Mouse (Mus musculus): ENCODE measurements at regions not wholly inside any gene's neighbourhood (a gene's known extent, or its start where the extent isn't known, plus 50 kb on each side); places are given as distances from the start of the nearest gene placed in this dataset.
"Not testable (repeated sequence)": the region's sequence is repeated elsewhere in the genome, so short reads cannot be mapped to it uniquely, and the experiment has no call there.

DNA sequence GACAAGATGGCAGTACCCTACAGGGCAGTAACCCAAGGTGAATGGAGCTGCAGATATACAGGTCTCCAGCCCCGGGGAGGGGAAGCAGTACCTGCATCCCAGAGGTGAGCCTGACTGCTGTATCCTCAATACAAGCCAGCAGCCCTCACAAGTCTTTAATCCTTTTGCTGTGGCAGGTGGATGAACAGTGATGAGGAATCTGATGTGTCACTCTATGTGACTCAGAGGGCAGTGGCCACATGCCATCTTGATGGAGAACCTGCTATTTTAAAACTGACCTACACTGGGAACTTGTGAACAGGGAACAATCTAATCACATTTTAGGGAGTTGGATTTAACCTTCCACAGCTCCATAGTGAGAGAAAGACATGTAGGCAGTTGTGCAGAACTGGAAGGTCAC, 251.7 kb upstream of the Crbn start:
- ATAC-seq (replicated peaks): no peak
- Histone ChIP-seq H3K4me2 (no peak overlapping the region), H3K4me3 (no peak overlapping the region), H3K27ac (no peak overlapping the region), H3K4me1 (no peaks in the 10 kb centered on the region), H3K9ac (no peak overlapping the region), H3K9me3 (no peaks in the 10 kb centered on the region), H3K36me3 (replicated peaks) (no peaks in the 10 kb centered on the region), H3K27me3 (replicated peaks) (no peaks in the 10 kb centered on the region)
- 87% methylated on average over 1 of the region's 1 CpGs for WGBS

DNA sequence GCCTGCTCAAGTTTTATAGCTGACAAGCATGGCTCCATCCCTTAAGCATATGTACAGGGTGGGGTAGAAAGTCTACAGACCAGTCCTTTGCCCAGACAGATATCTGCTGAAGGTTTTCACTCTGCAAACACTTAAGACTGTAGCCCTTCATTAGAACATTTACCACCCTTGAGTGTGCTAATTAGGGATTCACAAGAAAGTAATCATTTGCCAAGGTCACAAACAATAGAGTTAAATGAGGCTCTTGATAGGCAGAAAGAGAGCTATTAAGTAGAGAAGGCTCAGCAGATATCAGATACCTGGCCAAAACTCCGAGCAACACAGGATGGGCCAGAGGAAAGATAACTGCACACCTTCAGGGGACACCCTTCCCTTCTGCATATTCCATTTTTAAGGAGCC, 252.3 kb upstream of the Crbn start:
- WGBS: 72% methylated on average over 1 of the region's 1 CpGs
- ATAC-seq (replicated peaks): no peak
- Histone ChIP-seq H3K9ac (no peak overlapping the region), H3K4me2 (no peak overlapping the region), H3K27me3 (replicated peaks) (no peaks in the 10 kb centered on the region), H3K27ac (no peak overlapping the region), H3K4me3 (no peak overlapping the region), H3K36me3 (replicated peaks) (no peaks in the 10 kb centered on the region), H3K9me3 (no peaks in the 10 kb centered on the region), H3K4me1 (no peaks in the 10 kb centered on the region)

DNA sequence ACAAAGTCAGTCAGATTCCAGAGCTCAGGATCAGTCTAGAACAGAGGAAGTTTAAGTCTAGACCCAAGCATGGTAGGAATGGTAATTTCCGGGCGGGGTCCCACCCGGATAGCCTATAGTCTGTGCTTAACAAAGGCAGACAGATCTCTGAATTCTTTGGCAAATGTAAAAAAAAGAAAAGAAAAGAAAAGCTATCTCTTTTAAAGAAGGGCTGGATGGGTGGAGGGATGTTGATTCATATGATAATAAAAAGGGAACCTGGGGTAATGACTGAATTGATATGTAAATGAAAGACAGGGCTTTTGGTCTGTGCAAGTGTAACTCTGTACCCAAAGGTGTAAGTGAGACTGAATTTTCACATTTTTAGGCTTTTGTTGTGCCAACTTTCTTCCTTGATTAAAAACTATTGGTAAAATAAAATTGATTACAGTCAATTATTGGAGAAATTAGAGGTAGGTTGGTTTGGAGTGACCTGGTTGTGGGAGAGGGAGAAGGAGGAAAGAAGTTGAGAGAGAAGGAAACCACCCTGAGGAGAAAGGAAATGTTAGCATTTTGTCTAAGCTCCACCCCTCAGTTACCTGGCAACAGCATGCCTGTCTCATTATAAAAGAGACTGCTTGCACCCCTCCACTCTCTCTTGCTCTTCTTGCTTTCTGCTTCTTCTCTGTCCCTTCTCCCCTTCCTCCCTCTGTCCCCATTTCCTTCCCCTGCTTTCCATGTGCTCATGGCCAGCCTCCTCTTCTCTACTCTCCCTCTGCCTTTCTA, 259.3 kb upstream of the Crbn start:
- H3K36me3 ChIP-seq (replicated peaks): no peaks in the 10 kb centered on the region
- no peak overlapping the region for H3K4me3 ChIP-seq
- 68% methylated on average over 3 of the region's 3 CpGs for WGBS
- no peak for ATAC-seq (replicated peaks)
- no peaks in the 10 kb centered on the region for H3K27me3 ChIP-seq (replicated peaks)
- no peaks in the 10 kb centered on the region for H3K9me3 ChIP-seq
- H3K4me2 ChIP-seq: no peak overlapping the region
- H3K27ac ChIP-seq: no peak overlapping the region
- no peaks in the 10 kb centered on the region for H3K4me1 ChIP-seq
- no peak overlapping the region for H3K9ac ChIP-seq

DNA sequence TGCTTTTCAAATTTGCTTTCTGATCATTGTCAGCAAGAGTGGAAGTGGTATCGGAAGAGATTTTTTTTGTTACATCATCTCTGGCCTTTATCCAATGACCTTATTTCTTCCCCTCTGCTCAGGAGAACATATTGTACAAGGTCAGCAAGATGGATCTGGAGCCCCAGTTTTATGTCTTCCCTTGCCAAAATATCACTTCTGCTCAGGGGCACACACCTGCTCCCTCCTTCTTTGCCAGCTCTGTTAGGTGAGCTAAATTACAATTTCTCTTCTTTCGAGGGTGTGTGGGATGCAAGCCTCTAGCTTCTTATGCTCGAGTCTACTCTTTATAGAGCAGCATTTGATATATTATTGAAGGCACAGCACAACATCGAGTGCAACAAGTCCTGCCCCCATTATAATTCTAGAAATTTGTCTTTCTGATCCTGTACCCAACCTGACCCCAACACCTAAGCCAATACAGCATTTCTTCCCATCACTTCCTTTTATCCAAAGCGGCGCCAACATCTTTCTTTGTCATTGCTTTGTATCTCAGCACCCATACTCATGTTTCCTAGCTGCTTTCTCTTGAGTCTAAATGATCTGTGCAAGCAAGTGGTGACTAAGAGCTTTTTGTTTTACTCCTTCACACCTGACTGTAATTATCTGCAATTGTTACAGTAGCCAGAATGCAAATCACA, 263.1 kb upstream of the Crbn start:
- ATAC-seq (replicated peaks): no peak
- Histone ChIP-seq H3K27ac (no peak overlapping the region), H3K9ac (no peak overlapping the region), H3K27me3 (replicated peaks) (no peaks in the 10 kb centered on the region), H3K4me3 (no peak overlapping the region), H3K36me3 (replicated peaks) (no peaks in the 10 kb centered on the region), H3K4me2 (no peak overlapping the region), H3K9me3 (no peaks in the 10 kb centered on the region), H3K4me1 (no peaks in the 10 kb centered on the region)
- 92% methylated on average over 6 of the region's 6 CpGs for WGBS

DNA sequence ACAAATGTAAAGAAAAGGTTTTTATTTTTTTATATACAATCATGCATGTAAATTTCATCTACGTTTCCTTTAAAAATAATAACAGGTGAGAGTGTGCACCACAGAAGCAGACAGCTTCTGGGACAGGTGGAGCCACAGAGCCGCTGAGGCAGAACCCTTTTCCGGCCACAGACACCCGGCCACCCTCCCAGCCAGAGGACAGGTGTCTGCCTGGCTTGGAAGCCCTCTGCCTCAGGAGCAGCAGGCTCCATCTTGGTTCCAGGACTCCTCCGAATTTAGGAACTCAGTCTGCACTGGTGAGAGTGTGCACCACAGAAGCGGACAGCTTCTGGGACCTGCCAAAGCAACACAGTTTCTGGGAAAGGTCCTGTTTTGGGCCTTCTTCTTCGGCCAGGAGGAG, 270.6 kb upstream of the Crbn start:
- 85% methylated on average over 7 of the region's 7 CpGs for WGBS
- H3K27me3 ChIP-seq (replicated peaks): no peaks in the 10 kb centered on the region
- H3K4me3 ChIP-seq: no peak overlapping the region
- no peak overlapping the region for H3K4me2 ChIP-seq
- H3K4me1 ChIP-seq: no peaks in the 10 kb centered on the region
- no peaks in the 10 kb centered on the region for H3K36me3 ChIP-seq (replicated peaks)
- H3K27ac ChIP-seq: no peak overlapping the region
- H3K9ac ChIP-seq: no peak overlapping the region
- ATAC-seq (replicated peaks): no peak
- no peaks in the 10 kb centered on the region for H3K9me3 ChIP-seq

DNA sequence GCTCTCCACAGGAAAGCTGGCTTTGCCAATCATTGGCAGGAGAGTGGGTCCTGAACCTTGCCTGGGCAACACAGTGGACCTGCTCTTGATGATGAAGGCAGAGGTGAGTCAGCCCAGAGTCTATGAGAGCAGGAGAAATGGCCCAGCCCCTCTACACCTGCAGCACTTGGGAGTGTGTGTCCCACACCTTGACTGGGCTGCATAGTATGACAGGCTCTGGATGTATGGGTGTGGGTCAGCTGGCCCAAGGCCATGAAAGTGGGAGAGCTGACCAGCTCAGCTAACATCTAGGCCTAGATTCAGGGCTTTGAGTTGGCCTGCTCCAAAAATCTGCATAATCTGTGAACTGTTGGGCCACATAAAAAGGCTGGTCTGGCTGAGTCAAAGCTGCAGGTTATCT, 292.7 kb upstream of the Crbn start:
- H3K9ac ChIP-seq: no peak overlapping the region
- H3K9me3 ChIP-seq: no peaks in the 10 kb centered on the region
- ATAC-seq (replicated peaks): no peak
- H3K36me3 ChIP-seq (replicated peaks): no peaks in the 10 kb centered on the region
- no peak overlapping the region for H3K4me2 ChIP-seq
- no peak overlapping the region for H3K27ac ChIP-seq
- no peaks in the 10 kb centered on the region for H3K4me1 ChIP-seq
- H3K4me3 ChIP-seq: no peak overlapping the region
- H3K27me3 ChIP-seq (replicated peaks): no peaks in the 10 kb centered on the region

DNA sequence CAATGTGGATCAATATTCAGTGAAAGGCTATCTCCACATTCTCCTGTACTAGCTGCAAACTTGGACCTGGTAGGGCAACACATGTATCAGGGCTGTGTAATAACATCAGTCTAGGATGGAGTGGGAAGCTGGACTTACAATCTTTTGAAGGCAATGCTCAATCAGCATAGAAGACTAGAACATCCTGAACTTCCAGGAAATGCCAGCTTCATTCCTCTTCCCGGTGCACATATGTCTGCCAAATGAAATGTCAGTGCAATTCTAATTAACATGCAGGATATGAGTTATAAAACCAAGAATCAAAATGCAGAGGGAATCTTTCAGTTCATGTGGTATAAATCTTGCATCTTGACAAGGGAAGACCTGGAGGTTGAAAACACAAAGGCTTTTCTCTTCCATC, 328.8 kb upstream of the Crbn start:
- H3K27me3 ChIP-seq (replicated peaks): no peaks in the 10 kb centered on the region
- H3K9ac ChIP-seq: no peak overlapping the region
- WGBS: 89% methylated on average over 1 of the region's 1 CpGs
- no peak overlapping the region for H3K27ac ChIP-seq
- no peak for ATAC-seq (replicated peaks)
- H3K4me3 ChIP-seq: no peak overlapping the region
- no peak overlapping the region for H3K4me2 ChIP-seq
- no peaks in the 10 kb centered on the region for H3K9me3 ChIP-seq
- no peaks in the 10 kb centered on the region for H3K4me1 ChIP-seq
- no peaks in the 10 kb centered on the region for H3K36me3 ChIP-seq (replicated peaks)

DNA sequence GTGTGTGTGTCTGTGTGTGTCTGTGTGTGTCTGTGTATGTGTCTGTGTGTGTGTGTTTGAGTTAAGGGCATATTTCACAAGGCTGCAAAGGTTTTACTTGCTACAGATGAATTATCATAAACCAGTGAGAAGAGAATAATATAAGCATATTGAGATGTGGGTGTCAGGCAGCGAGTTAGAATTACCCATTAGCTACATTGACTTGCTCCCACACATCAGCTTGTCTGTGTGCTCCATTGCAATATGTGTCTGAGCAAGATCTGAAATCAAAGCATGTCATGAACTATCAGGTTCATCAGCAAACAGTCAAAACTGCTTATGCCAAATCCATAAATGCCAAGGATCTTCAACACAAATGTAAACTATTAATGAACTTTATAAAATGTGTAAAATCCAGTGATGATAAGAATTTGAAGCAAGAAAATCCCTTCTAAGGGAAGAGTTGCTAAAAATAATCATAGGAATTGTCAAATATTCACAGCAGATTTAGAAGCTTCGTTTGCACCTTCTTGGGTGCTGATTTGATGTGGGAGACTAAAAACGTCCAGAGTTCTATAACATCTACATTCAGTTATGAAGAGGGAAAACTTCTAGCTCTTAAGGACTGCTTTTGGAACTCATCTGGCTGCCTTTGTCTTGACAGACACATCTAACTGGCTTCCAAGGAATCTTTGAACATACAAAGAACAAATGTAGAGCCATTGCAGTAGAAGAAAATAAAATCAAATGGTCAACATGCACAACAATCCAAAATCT, 361.7 kb upstream of the Lrrn1 start:
- no peak overlapping the region for H3K27ac ChIP-seq
- H3K4me2 ChIP-seq: no peak overlapping the region
- WGBS: 75% methylated on average over 3 of the region's 3 CpGs
- H3K27me3 ChIP-seq (replicated peaks): no peaks in the 10 kb centered on the region
- no peak for ATAC-seq (replicated peaks)
- H3K9ac ChIP-seq: no peak overlapping the region
- H3K9me3 ChIP-seq: no peaks in the 10 kb centered on the region
- no peaks in the 10 kb centered on the region for H3K4me1 ChIP-seq
- no peak overlapping the region for H3K4me3 ChIP-seq
- no peaks in the 10 kb centered on the region for H3K36me3 ChIP-seq (replicated peaks)

DNA sequence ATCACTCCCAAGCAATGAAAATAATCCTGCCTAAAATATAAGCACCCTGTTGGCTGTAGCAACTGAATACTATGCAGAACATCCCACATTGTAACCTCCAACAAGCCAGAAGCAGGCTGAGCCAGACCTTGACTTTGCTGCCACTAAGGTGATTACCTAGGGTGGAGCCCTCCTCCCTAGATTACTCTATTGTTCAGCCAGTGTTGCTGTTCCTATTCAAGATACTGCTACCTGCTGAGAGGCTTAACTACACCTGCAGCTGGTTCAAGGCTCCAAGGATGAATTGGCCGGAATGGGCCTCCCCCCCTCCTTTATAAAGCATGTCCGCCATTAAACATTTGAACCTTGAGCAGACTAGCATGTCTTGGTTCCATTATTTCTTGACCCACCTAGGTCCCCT, 311.3 kb upstream of the Lrrn1 start:
- no peaks in the 10 kb centered on the region for H3K4me1 ChIP-seq
- H3K9ac ChIP-seq: no peak overlapping the region
- no peaks in the 10 kb centered on the region for H3K36me3 ChIP-seq (replicated peaks)
- no peaks in the 10 kb centered on the region for H3K27me3 ChIP-seq (replicated peaks)
- H3K4me2 ChIP-seq: no peak overlapping the region
- H3K9me3 ChIP-seq: no peaks in the 10 kb centered on the region
- no peak overlapping the region for H3K4me3 ChIP-seq
- 64% methylated on average over 2 of the region's 2 CpGs for WGBS
- no peak overlapping the region for H3K27ac ChIP-seq
- ATAC-seq (replicated peaks): no peak

DNA sequence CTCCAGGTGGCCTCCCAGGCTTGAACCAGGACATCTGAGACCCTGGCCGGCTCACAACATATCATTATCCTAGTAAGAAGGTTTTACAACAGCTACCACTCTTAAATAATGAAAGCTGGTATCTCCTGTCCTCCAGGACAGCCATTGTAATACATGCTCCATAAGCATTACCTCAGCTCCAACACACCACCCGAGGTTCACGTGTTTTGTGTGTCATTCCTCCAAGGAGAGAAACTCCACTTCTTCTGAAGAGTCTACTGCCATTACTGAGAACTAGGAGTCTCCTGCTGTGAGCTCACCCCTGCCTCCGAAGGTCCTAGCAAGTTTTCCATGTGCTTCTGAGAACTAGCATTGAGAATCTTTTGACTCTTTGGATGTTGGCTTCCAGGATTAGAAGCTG, 310.8 kb upstream of the Lrrn1 start:
- no peaks in the 10 kb centered on the region for H3K9me3 ChIP-seq
- no peaks in the 10 kb centered on the region for H3K27me3 ChIP-seq (replicated peaks)
- H3K4me1 ChIP-seq: no peaks in the 10 kb centered on the region
- H3K9ac ChIP-seq: no peak overlapping the region
- H3K27ac ChIP-seq: no peak overlapping the region
- no peak overlapping the region for H3K4me2 ChIP-seq
- no peaks in the 10 kb centered on the region for H3K36me3 ChIP-seq (replicated peaks)
- WGBS: 71% methylated on average over 4 of the region's 4 CpGs
- no peak for ATAC-seq (replicated peaks)
- H3K4me3 ChIP-seq: no peak overlapping the region

DNA sequence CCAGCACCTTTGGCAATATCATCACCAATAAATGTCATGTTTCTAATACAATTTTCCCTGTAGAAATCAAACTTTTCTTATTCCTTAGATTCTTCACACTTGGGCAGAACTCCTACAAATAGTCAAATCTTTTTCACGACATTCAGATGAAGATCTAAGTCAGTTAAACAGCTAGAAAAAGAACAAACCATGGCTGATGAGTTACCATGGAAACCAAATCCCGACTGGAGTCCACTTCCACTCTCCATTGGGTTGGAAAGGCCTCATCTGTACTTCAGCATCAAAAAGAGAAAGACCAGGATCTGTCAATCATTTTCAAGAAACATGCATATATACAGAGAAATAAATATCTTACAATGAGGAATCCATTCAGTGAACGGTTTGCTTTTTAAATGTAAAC, 307.0 kb upstream of the Lrrn1 start:
- Histone ChIP-seq H3K9me3 (no peaks in the 10 kb centered on the region), H3K9ac (no peak overlapping the region), H3K4me2 (no peak overlapping the region), H3K27me3 (replicated peaks) (no peaks in the 10 kb centered on the region), H3K36me3 (replicated peaks) (no peaks in the 10 kb centered on the region), H3K27ac (no peak overlapping the region), H3K4me3 (no peak overlapping the region), H3K4me1 (no peaks in the 10 kb centered on the region)
- no peak for ATAC-seq (replicated peaks)
- WGBS: 25% methylated on average over 3 of the region's 3 CpGs

DNA sequence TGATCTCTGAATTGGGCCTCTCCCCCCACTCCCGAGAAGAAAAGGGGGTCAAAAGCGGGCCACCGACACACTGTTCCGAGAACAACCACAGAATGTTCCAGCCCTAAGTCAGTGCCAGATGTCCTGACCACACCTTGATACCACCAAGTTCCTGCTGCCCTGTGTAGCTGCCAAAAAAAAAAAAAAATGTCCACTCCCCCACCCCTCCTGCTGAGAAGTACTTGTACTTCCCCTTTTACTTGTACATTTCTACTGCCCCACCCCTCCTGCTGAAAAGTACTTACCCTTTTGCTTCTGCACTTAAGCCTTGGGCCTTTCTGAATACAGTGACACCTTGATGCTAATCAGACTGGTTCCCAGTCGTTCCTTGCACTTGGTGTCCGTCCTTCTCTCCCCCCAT, 299.7 kb upstream of the Lrrn1 start:
- not testable (repeated sequence) for H3K4me1 ChIP-seq; H3K9ac ChIP-seq; H3K4me3 ChIP-seq; H3K27me3 ChIP-seq (replicated peaks); ATAC-seq (replicated peaks); H3K9me3 ChIP-seq; H3K27ac ChIP-seq; H3K4me2 ChIP-seq; H3K36me3 ChIP-seq (replicated peaks)
- 88% methylated on average over 6 of the region's 6 CpGs for WGBS

DNA sequence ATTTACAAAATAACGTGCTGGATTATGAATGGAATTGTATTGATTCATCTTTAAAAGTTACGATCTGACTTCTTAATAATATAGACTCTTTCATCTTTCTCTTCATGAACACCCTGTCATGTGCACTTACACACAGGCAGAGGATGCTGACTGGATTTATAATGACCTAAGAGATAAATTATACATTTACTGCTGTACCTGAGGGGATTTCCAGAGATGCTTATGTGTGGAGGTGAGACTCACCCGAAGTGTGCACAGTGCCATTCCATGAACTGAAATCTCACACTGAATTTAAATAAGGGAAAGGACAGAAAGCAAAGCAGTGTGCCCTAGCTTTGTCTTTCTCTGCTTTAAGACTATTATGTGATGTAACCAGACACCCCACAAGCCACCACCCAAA, 291.9 kb upstream of the Lrrn1 start:
- no peaks in the 10 kb centered on the region for H3K27me3 ChIP-seq (replicated peaks)
- H3K4me2 ChIP-seq: no peak overlapping the region
- H3K27ac ChIP-seq: no peak overlapping the region
- no peaks in the 10 kb centered on the region for H3K4me1 ChIP-seq
- WGBS: 72% methylated on average over 3 of the region's 3 CpGs
- no peak overlapping the region for H3K9ac ChIP-seq
- no peaks in the 10 kb centered on the region for H3K36me3 ChIP-seq (replicated peaks)
- ATAC-seq (replicated peaks): peak; percentile 65; the same call in 1 of the 2 replicates
- no peaks in the 10 kb centered on the region for H3K9me3 ChIP-seq
- H3K4me3 ChIP-seq: no peak overlapping the region

Data from midbrain, embryonic 15.5 days (tissue).